Mouse (Mus musculus): ENCODE results near the gene Dvl1.

GRCm38 (mm10) chr4:155848434-155849095, 1.4 kb downstream of the Dvl1 start:
- TF ChIP-seq FLI1 (IDR thresholded peaks at IDR 0.05; ENCODE audit: low read length) (no peak), GATA1 (IDR thresholded peaks at IDR 0.05; ENCODE audit: borderline replicate concordance, low read length) (no peak)

All from megakaryocyte, embryonic 14.5 days (primary cell).